14 mouse cellular contexts compared by ENCODE assay signal in the genomic region with DNA sequence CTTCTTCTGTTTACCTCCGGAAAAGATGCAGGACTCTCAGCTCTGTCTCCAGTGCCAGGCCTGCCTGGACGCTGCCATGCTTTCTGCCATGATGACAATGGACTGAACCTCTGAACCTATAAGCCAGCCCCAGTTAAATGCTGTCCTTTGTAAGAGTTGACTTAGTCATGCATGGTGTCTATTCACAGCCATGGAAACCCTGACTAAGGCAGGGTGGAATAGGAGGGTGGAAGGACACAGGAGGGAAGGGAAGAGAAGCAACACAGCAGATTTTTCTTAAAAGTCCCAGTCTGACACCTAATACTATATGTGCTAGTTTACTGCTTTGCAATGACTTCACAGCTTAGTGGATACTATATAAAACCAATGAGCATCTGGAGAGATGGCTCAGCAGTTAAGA. TPM values are rescaled to one million over a fixed set of nuclear protein-coding genes. Genes with fewer than 3 reads are reported as not detected.
"Had no signal": no experiment of that assay in that cellular context is flagged by ENCODE, and none has a peak within 500 bp of the region (broad histone marks: within the 10 kb centered on the region; RNA-seq: fewer than 3 reads in every experiment).

No protein-coding gene starts in this region.

- H3K4me2 ChIP-seq: kidney, embryonic 15.5 days; liver, embryonic 11.5 days; liver, embryonic 15.5 days; neural tube, embryonic 12.5 days had no signal

- DNase-seq: kidney, adult 2 months; kidney, postnatal 14 days; lung, adult 2 months; lung, postnatal 36 days; right cerebral cortex, adult 18-20 months; right cerebral cortex, postnatal 25 days; thymus, postnatal 36 days had no signal

- H3K36me3 ChIP-seq: kidney, embryonic 15.5 days; limb, embryonic 10.5 days; liver, embryonic 15.5 days; neural tube, embryonic 12.5 days had no signal

- ATAC-seq: lung, postnatal 0 days had no signal

- H3K27ac ChIP-seq: kidney, embryonic 15.5 days; limb, embryonic 10.5 days; liver, embryonic 15.5 days; neural tube, embryonic 12.5 days had no signal

- H3K4me1 ChIP-seq: kidney, embryonic 15.5 days; liver, embryonic 15.5 days had no signal

- H3K9me3 ChIP-seq: kidney, embryonic 15.5 days; limb, embryonic 10.5 days; liver, embryonic 15.5 days; neural tube, embryonic 12.5 days had no signal

- H3K27me3 ChIP-seq: kidney, embryonic 15.5 days; liver, embryonic 15.5 days; neural tube, embryonic 12.5 days had no signal

- H3K4me3 ChIP-seq: kidney, embryonic 15.5 days; limb, embryonic 10.5 days; liver, embryonic 15.5 days; neural tube, embryonic 12.5 days had no signal

- H3K9ac ChIP-seq: kidney, embryonic 15.5 days; liver, embryonic 15.5 days; neural tube, embryonic 12.5 days had no signal

RNA-seq across cellular contexts. Expression of a gene that starts 51.9 kb away (rescaled TPM):
- total RNA-seq: megakaryocyte progenitor cell, adult 5-6 weeks had no signal
